Mouse (Mus musculus) hindbrain, embryonic 14.5 days (tissue): ENCODE results near the gene Snx3. TPM values are rescaled to one million over a fixed set of nuclear protein-coding genes. Genes with fewer than 3 reads are reported as not detected.

Experiments
- ATAC-seq: fragments of 200-750 bp; cut with Nextera tagmentation; 2 replicates; pipeline ENCODE4 v1.8.0; 2017; ENCODE audit warnings: moderate number of reproducible peaks, mild to moderate bottlenecking, moderate TSS enrichment, moderate library complexity; ENCODE audit not compliant: low FRiP score
- DNase-seq: peaks from one replicate; pipeline ENCODE4 v3.0.0-alpha.2; 2015; ENCODE audit warnings: low spot score
- H3K27ac ChIP-seq: fragments of 300-500 bp; sonication (generic); 2 replicates; pipeline ENCODE4 v1.5.1; 2014; ENCODE audit warnings: mild to moderate bottlenecking, moderate library complexity
- H3K27me3 ChIP-seq: fragments of 300-500 bp; sonication (generic); 2 replicates; pipeline ENCODE4 v1.6.1; 2014; ENCODE audit warnings: mild to moderate bottlenecking, low read length, mixed read lengths; ENCODE audit not compliant: control insufficient read depth, insufficient read depth
- H3K36me3 ChIP-seq: fragments of 300-500 bp; sonication (generic); replicated peaks from 2 replicates; pipeline ENCODE4 v1.6.1; 2014; ENCODE audit not compliant: control insufficient read depth, insufficient read depth
- H3K4me1 ChIP-seq: fragments of 300-500 bp; sonication (generic); replicated peaks from 2 replicates; pipeline ENCODE4 v1.6.1; 2014; ENCODE audit warnings: antibody characterized with exemption, low read length, mixed read lengths; ENCODE audit not compliant: control insufficient read depth, insufficient read depth
- H3K4me2 ChIP-seq: fragments of 300-500 bp; sonication (generic); replicated peaks from 2 replicates; pipeline ENCODE4 v1.6.1; 2014; ENCODE audit warnings: mild to moderate bottlenecking, moderate library complexity
- H3K4me3 ChIP-seq: fragments of 300-500 bp; sonication (generic); replicated peaks from 2 replicates; pipeline ENCODE4 v1.5.1; 2014; ENCODE audit warnings: mild to moderate bottlenecking, low read length
- H3K9ac ChIP-seq: fragments of 300-500 bp; sonication (generic); 2 replicates; pipeline ENCODE4 v1.6.1; 2014
- H3K9me3 ChIP-seq: fragments of 300-500 bp; sonication (generic); 2 replicates; pipeline ENCODE4 v1.6.1; 2016; ENCODE audit warnings: low read length; ENCODE audit not compliant: control insufficient read depth
- WGBS: fragments of 180-500 bp; shearing (Covaris S2); extraction: QIAGEN DNeasy Blood & Tissue Kit; methylation state at CpG from one replicate; pipeline ENCODE4 v1.1.7; 2014; 5-methylcytosine and 5-hydroxymethylcytosine counted together
- polyA plus RNA-seq: library from polyadenylated mRNA; unstranded; fragments of >200 nt; fragmentation: Nextera tagmentation; extraction: Ambion mirVana; gene quantifications from 2 replicates; pipeline ENCODE4 v1.2.1, GENCODE M21; 2014

The Snx3 gene
- polyA plus RNA-seq, result 296 and 302 TPM in 2 replicates

DNA sequence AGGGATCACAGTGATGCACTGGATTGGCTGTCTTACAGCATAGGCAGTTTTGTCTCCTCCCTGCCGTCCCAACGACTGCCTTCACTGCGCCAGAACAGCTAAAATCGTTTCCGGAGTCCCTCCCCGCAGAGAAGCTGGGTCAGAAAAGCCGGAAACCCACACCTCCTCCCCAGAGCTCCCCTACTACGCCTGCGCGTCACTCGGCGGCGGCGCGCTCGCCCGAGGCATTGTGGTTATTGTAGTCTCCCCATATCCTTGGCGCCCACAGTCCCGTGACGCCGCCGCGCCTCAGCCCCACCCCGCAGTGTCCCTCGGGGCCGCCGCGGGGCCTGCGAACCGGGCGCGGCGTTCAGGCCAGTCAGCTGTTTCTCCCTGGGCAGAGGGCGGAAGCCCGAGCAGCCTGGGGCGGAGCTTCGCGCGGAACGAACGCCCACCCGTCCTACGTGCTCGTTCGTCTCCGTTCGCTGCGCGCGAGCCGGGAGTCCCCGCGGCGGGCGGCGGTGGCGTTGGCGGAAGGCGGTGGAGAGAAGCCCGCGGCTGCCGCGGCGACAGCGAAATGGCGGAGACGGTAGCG lies at the start of gene Snx3:
Gene Snx3 (plus strand): TSS at position 256 of the 574 bp plus-strand sequence.
- Histone ChIP-seq H3K27ac (peak within 1 kb of the TSS; percentile 98), H3K36me3 (no peaks in the 10 kb centered on the region), H3K9ac (peak within 1 kb of the TSS; percentile 93), H3K27me3 (no peaks in the 10 kb centered on the region), H3K4me1 (peaks cover 15% of the 10 kb centered on the region), H3K9me3 (no peaks in the 10 kb centered on the region), H3K4me3 (peak within 1 kb of the TSS; percentile 90), H3K4me2 (peak within 1 kb of the TSS; percentile 84)
- WGBS, result under 1% methylated on average over 65 of the region's 68 CpGs
- peak; percentile 94 for DNase-seq
- ATAC-seq, result peak; percentile 97

DNA sequence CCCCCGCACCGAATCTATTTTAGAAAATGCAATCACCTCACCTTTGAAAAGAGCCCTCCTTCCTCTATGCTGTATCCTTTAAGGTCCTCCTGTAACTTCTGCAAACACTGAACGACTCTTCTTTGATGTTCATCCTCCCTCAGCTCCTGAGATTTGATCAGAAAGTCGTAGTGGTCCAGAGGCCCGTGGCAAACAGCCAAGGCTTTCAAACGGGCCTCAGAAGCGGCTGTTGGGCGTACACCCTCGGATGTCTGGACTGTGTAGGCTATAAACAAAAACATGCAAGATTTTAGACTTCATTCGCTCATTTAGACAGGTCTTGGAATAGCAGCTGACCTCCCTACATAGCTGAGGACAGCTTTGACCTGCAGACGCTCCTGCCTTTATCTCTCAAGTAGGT lies 47.6 kb upstream of the Snx3 start:
- Histone ChIP-seq H3K36me3 (0 out of 2 replicates have a peak, but pooled peaks cover 3% of the 10 kb centered on the region), H3K9me3 (peaks cover 3% of the 10 kb centered on the region), H3K4me1 (no peaks in the 10 kb centered on the region), H3K27ac (no peak overlapping the region), H3K27me3 (no peaks in the 10 kb centered on the region), H3K4me3 (no peak overlapping the region), H3K9ac (no peak overlapping the region), H3K4me2 (no peak overlapping the region)
- ATAC-seq (no peak), DNase-seq (no peak)
- WGBS, result 76% methylated on average over 11 of the region's 11 CpGs

DNA sequence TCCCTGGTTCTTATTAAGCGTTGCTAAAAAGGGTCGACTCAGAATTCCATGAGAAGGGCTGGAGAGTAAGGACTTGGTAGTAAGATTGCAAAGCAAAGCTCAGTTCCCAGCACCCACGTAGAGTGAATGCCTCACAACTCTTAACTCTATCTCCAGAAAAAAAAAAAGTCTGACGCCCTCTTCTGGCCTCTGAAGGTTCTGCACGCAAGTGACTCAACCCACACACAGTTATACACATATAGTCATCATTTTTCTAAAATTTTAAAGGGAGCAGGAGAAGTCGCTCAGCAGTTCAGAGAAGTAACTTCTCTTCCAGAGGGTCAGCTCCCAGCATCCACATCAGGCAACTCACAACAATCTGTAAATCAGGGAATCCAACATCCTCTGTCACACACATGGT lies 47.1 kb upstream of the Snx3 start:
- WGBS, result 92% methylated on average over 6 of the region's 6 CpGs
- H3K4me2 ChIP-seq, result no peak overlapping the region
- no peak for ATAC-seq

DNA sequence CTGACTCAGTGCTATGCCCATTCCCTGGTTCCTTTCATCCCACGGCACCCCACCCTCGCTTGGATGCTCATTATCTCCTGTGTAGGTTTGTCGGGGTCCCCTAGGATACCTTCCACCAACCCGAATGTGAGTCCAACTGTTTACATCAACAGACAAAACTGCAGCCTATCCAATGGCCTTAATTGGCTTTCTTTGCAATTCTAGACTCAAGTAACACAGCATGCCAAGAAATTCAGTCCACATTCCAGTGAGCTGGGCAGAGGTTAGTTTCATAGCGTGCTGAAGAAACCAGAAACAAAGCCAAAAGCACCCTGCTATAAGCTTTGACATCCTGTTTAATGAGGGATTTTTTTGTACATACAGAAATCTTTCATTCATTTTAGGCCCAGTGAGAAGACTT lies 45.8 kb upstream of the Snx3 start:
- Histone ChIP-seq H3K27me3 (no peaks in the 10 kb centered on the region), H3K36me3 (0 out of 2 replicates have a peak, but pooled peaks cover 3% of the 10 kb centered on the region), H3K4me3 (no peak overlapping the region), H3K4me1 (no peaks in the 10 kb centered on the region), H3K9ac (no peak overlapping the region), H3K9me3 (peaks cover 10% of the 10 kb centered on the region), H3K27ac (no peak overlapping the region), H3K4me2 (no peak overlapping the region)
- no peak for ATAC-seq
- DNase-seq, result no peak
- WGBS, result 77% methylated on average over 5 of the region's 5 CpGs

More for the DNA sequence above, 47.1 kb upstream of the Snx3 start:
- Histone ChIP-seq H3K4me1 (no peaks in the 10 kb centered on the region), H3K36me3 (0 out of 2 replicates have a peak, but pooled peaks cover 3% of the 10 kb centered on the region), H3K9ac (no peak overlapping the region), H3K27me3 (no peaks in the 10 kb centered on the region), H3K9me3 (peaks cover 7% of the 10 kb centered on the region), H3K27ac (no peak overlapping the region), H3K4me3 (no peak overlapping the region)
- DNase-seq, result no peak

DNA sequence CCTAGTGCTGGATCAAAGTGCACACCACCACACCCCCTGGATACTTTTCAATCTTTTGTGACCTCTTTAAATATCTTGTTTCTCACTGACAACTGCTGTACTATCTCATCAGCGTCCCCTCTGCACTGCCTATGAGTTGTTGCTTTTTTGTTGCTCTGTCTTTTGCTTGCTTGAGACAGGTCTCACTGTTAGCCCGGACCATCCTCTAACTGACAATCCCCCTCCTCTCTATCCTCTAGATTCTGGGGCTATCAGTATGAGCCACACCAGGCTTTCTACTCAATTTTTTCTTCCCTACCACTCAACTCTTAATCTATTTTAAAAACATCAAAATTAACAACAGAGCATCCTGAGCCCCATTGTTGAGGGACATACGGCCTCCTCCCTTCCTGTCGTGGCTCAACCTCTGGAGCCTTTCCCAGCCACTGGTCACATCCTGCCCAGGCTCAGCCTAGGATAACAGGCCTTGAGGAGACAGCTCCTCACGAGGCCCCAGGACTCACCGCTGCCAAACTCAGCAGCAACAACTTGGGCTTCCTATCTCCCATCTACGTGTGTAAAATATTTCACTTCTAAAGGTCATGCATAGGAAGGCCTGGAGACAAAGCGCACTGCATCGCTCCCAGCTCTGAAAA lies 44.2 kb upstream of the Snx3 start:
- H3K27me3 ChIP-seq, result no peaks in the 10 kb centered on the region
- ATAC-seq (no peak), DNase-seq (no peak)
- peaks cover 10% of the 10 kb centered on the region for H3K9me3 ChIP-seq
- H3K27ac ChIP-seq, result no peak overlapping the region
- H3K4me3 ChIP-seq, result no peak overlapping the region
- H3K9ac ChIP-seq, result no peak overlapping the region
- H3K4me2 ChIP-seq, result no peak overlapping the region
- 0 out of 2 replicates have a peak, but pooled peaks cover 3% of the 10 kb centered on the region for H3K36me3 ChIP-seq
- no peaks in the 10 kb centered on the region for H3K4me1 ChIP-seq
- 80% methylated on average over 9 of the region's 9 CpGs for WGBS

DNA sequence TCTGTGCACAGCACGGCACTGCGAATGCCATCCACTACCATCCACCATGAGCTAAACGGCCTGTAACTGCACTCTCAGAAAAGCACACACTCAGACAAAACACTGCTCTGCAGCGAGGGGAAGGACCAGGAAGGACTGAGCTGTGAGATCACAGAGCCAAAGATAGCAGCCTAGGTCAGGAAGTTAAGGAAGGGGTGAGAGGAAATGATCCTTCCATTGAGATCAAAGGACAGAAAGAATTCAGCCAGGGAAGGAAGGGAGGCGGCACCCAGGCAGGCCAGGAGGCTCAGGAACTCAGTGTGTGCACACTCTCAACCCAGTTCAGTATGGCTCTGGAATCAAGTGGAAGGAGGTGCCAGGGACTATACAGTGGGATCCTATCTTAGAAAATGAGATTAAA lies 37.6 kb upstream of the Snx3 start:
- Histone ChIP-seq H3K27ac (no peak overlapping the region), H3K9ac (no peak overlapping the region), H3K27me3 (no peaks in the 10 kb centered on the region), H3K4me1 (no peaks in the 10 kb centered on the region), H3K9me3 (peaks cover 8% of the 10 kb centered on the region), H3K36me3 (no peaks in the 10 kb centered on the region), H3K4me3 (no peak overlapping the region), H3K4me2 (no peak overlapping the region)
- ATAC-seq, result no peak
- WGBS, result 66% methylated on average over 5 of the region's 5 CpGs
- DNase-seq, result no peak

DNA sequence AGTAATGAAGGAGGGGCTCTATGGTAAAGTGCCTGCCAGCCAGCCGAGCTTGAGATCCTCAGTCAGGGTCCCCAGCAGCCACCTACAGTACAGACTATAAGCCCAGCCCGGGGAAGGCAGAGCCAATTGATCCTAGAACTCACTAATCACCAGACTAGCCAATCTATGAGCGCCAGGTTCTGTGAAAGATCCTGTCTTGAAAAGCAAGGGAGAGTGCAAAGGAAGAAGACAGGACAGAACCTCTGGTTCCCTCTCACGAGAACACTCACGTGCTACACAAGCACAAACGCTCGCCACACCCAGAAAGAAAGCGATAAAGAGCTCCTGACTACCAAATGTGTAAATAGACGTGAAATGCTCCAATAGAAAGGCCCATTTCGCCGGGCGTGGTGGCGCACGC lies 37.0 kb upstream of the Snx3 start:
- DNase-seq (no peak), ATAC-seq (no peak)
- Histone ChIP-seq H3K27ac (no peak overlapping the region), H3K9ac (no peak overlapping the region), H3K36me3 (no peaks in the 10 kb centered on the region), H3K27me3 (no peaks in the 10 kb centered on the region), H3K4me3 (no peak overlapping the region), H3K9me3 (peaks cover 2% of the 10 kb centered on the region; the same call in 1 of the 2 replicates), H3K4me1 (no peaks in the 10 kb centered on the region), H3K4me2 (no peak overlapping the region)
- WGBS, result 81% methylated on average over 14 of the region's 14 CpGs

DNA sequence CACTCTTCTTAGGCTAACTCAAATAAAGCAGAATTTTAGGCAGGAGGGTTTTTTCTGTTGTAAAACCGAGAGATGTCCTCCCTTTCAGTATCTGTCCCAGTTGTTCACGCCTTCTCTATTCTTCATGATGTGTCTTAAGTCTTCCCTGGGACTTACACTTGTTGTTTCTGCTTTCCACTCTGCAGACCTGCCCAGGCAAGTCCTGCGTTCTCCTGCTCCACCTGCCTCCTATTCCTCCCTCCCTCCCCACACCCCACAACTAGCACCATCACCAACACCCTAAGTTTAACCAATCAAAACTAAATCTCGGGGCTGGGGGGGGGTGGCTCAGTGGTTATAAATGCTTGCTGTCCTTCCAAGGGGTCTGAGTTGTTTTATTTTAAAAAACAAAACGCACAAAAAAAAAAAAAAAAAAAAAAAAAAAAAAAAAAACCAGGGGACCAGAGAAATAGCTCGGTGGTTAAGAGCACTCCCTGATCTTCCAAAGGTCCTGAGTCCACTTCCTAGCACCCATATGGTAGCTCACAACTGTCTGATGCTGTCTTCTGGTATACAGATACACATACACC lies 26.8 kb upstream of the Snx3 start:
- no peak overlapping the region for H3K27ac ChIP-seq
- WGBS, result 83% methylated on average over 6 of the region's 6 CpGs
- no peaks in the 10 kb centered on the region for H3K9me3 ChIP-seq
- ATAC-seq, result no peak
- no peaks in the 10 kb centered on the region for H3K27me3 ChIP-seq
- DNase-seq, result no peak
- no peak overlapping the region for H3K9ac ChIP-seq
- no peak overlapping the region for H3K4me2 ChIP-seq
- H3K4me3 ChIP-seq, result no peak overlapping the region
- 0 out of 2 replicates have a peak, but pooled peaks cover 6% of the 10 kb centered on the region for H3K4me1 ChIP-seq
- H3K36me3 ChIP-seq, result no peaks in the 10 kb centered on the region

DNA sequence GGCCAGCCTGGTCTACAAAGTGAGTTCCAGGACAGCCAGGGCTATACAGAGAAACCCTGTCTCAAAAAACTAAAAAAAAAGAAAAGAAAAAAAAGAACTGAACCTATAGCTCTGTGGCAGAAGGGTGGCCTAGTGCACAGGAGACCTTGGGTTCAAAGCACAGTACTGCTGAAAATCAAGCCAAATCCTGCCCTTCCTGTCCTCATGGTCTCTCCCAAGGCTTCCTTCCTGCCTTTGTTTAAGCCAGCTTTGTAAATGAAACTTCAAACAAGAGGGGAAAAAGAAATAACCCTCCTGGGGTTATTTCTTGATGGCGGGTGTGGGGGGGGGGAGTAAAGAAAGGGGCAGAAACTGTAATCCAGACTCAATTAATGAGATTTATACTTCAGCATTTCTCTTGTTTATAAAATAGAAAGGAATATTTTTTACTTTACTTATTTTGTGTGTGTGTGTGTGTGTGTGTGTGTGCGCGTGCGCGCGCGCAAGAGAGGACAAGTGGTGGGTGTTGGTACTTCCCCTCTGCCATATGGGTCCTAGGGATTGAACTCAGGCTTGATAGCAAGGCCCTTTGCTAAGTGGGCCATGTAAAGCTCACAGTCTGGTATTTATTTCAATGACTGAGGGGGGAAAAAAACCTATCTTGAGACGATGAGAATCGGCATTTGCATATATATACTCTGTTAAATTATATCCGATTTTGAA lies 24.9 kb upstream of the Snx3 start:
- WGBS, result 93% methylated on average over 10 of the region's 10 CpGs
- no peak for DNase-seq

More for the DNA sequence above, 24.9 kb upstream of the Snx3 start:
- Histone ChIP-seq H3K9me3 (no peaks in the 10 kb centered on the region), H3K4me3 (no peak overlapping the region), H3K9ac (no peak overlapping the region), H3K4me2 (peak overlapping the region; percentile 78), H3K27me3 (no peaks in the 10 kb centered on the region), H3K4me1 (0 out of 2 replicates have a peak, but pooled peaks cover 6% of the 10 kb centered on the region), H3K36me3 (no peaks in the 10 kb centered on the region), H3K27ac (no peak overlapping the region)
- ATAC-seq, result no peak
